Mouse (Mus musculus) cerebellum, adult 2 months (tissue): ENCODE results near the gene Clec4a1.

Experiments
- CTCF ChIP-seq: fragments of 200-500 bp; IDR thresholded peaks from 2 replicates; pipeline ENCODE4 v1.5.1; 2011; ENCODE audit warnings: low read depth, mild to moderate bottlenecking, control low read depth, low read length, moderate library complexity, borderline replicate concordance; ENCODE audit not compliant: insufficient read depth
- POLR2A ChIP-seq: fragments of 200-500 bp; IDR thresholded peaks from 2 replicates; pipeline ENCODE4 v1.6.1; 2011; ENCODE audit warnings: low read length, control low read depth, borderline replicate concordance; ENCODE audit not compliant: insufficient read depth

DNA sequence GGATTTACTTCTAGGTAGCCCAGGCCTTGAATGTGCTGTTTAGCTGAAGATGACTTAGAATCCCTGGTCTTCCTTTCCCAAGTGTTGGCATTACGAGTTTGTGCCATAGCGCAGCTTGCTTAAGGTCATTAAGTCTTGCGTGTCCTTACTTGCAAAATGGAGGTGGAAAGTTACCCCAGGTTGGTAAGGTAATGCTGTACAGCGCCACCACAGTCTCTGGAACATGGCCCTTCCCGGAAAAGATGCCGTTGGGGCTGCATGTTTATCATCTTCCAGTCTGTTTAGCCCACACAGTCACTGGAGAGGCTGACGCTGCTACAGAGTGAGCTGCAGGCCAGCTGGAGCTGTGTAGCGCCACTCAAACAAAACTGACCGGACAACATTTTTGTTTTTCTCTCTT, 38.0 kb upstream of the Clec4a1 start:
- TF ChIP-seq CTCF (no peak), POLR2A (no peak)
